Mouse (Mus musculus) midbrain, embryonic 15.5 days (tissue): ENCODE measurements around the gene Lrba. TPM values are rescaled to one million over a fixed set of nuclear protein-coding genes. Genes with fewer than 3 reads are reported as not detected.

ENCODE experiments used
- ATAC-seq: fragments of 200-750 bp; cut with Nextera tagmentation; replicated peaks from 2 replicates; pipeline ENCODE4 v1.8.0; 2017; ENCODE audit warnings: moderate TSS enrichment
- H3K27ac ChIP-seq: fragments of 300-500 bp; sonication (generic); 2 replicates; pipeline ENCODE4 v1.5.1; 2015; ENCODE audit warnings: mild to moderate bottlenecking, inconsistent platforms
- H3K27me3 ChIP-seq: fragments of 300-500 bp; sonication (generic); replicated peaks from 2 replicates; pipeline ENCODE4 v1.6.1; 2015; ENCODE audit warnings: inconsistent platforms
- H3K36me3 ChIP-seq: fragments of 300-500 bp; sonication (generic); replicated peaks from 2 replicates; pipeline ENCODE4 v1.6.1; 2015; ENCODE audit warnings: inconsistent platforms
- H3K4me1 ChIP-seq: fragments of 300-500 bp; sonication (generic); 2 replicates; pipeline ENCODE4 v1.6.1; 2015; ENCODE audit warnings: inconsistent platforms
- H3K4me2 ChIP-seq: fragments of 300-500 bp; sonication (generic); 2 replicates; pipeline ENCODE4 v1.6.1; 2015; ENCODE audit warnings: inconsistent platforms, mild to moderate bottlenecking, moderate library complexity
- H3K4me3 ChIP-seq: fragments of 300-500 bp; sonication (generic); 2 replicates; pipeline ENCODE4 v1.5.1; 2015; ENCODE audit warnings: mild to moderate bottlenecking, inconsistent platforms
- H3K9ac ChIP-seq: fragments of 300-500 bp; sonication (generic); 2 replicates; pipeline ENCODE4 v1.6.1; 2015; ENCODE audit warnings: mild to moderate bottlenecking, inconsistent platforms
- H3K9me3 ChIP-seq: fragments of 300-500 bp; sonication (generic); 2 replicates; pipeline ENCODE4 v1.6.1; 2016; ENCODE audit warnings: inconsistent platforms
- WGBS: fragments of 180-500 bp; shearing (Covaris S2); methylation state at CpG from one replicate; pipeline ENCODE4 v1.1.7; 2015; ENCODE audit warnings: mixed read lengths; 5-methylcytosine and 5-hydroxymethylcytosine counted together
- polyA plus RNA-seq: library from polyadenylated mRNA; unstranded; fragments of >200 nt; fragmentation: Nextera tagmentation; extraction: Ambion mirVana; gene quantifications from 2 replicates; pipeline ENCODE4 v1.2.1, GENCODE M21; 2015

Gene Lrba
- polyA plus RNA-seq, 1 experiment from 2014 or later, result 5.1 TPM

DNA sequence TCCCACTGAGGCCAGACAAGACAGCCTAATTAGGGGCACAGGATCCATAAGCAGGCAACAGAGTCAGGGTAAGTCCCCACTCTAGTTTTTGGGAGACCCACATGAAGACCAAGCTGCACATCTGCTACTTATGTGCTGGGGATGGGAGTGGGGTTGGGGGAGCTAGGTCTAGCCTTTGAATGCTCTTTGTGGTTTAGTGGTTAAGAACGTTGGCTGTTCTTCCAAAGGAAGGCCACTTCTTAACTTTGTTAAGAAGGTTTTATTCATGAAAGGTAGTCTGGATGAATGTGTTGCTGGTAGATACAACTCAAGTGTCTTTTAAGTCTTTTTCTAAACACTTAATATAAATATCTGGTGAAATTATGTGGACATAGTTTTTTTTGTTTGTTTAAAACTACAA is 51.2 kb downstream of the Lrba start:
- 75% methylated on average over 1 of the region's 1 CpGs for WGBS

DNA sequence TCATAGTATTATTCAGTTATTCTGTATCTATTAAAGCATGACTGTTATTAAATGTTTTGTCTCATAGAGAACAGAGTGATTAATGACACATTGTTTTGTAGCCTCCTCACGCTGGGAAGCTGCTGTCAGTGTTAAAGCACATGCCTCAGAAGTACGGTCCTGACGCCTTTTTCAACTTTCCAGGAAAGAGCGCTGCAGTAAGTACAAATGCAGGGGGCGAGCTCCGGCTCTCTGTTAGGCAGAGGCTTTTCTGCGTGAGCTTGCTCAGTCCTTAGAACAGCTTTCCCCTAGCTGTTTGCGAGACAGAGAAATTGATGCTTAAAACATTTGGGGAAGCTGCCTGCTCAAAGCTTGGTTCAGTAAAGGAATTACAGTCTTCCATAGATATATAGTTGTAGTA is 66.8 kb downstream of the Lrba start:
- Histone ChIP-seq H3K36me3 (no peaks in the 10 kb centered on the region), H3K9ac (no peak overlapping the region), H3K4me2 (no peak overlapping the region), H3K4me3 (no peak overlapping the region), H3K27me3 (no peaks in the 10 kb centered on the region), H3K4me1 (no peaks in the 10 kb centered on the region), H3K27ac (no peak overlapping the region), H3K9me3 (no peaks in the 10 kb centered on the region)
- no peak for ATAC-seq
- 50% methylated on average over 8 of the region's 8 CpGs for WGBS

More for the DNA sequence above, 51.2 kb downstream of the Lrba start:
- Histone ChIP-seq H3K4me1 (no peaks in the 10 kb centered on the region), H3K27ac (no peak overlapping the region), H3K36me3 (no peaks in the 10 kb centered on the region), H3K4me2 (no peak overlapping the region), H3K9me3 (no peaks in the 10 kb centered on the region), H3K27me3 (no peaks in the 10 kb centered on the region), H3K4me3 (no peak overlapping the region), H3K9ac (no peak overlapping the region)
- ATAC-seq, result no peak

DNA sequence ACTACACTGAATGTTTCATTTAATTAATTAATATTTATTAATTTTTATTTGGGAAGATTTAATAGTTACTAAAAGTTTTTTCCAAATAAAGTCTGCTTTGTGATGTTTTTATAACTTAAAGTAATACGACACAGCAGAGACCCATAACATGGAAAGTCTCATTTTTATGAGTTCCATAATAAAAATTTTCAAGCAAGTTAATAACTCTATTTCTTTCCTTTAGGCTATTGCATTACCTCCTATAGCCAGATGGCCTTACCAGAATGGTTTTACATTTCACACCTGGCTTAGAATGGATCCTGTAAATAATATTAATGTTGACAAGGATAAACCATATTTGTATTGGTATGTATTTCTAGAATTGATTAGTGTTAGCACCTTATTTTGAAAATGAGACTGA is 70.4 kb downstream of the Lrba start:
- Histone ChIP-seq H3K9ac (no peak overlapping the region), H3K27me3 (no peaks in the 10 kb centered on the region), H3K27ac (no peak overlapping the region), H3K36me3 (no peaks in the 10 kb centered on the region), H3K4me2 (no peak overlapping the region), H3K4me1 (no peaks in the 10 kb centered on the region), H3K9me3 (no peaks in the 10 kb centered on the region), H3K4me3 (no peak overlapping the region)
- 95% methylated on average over 1 of the region's 1 CpGs for WGBS
- ATAC-seq, result no peak

DNA sequence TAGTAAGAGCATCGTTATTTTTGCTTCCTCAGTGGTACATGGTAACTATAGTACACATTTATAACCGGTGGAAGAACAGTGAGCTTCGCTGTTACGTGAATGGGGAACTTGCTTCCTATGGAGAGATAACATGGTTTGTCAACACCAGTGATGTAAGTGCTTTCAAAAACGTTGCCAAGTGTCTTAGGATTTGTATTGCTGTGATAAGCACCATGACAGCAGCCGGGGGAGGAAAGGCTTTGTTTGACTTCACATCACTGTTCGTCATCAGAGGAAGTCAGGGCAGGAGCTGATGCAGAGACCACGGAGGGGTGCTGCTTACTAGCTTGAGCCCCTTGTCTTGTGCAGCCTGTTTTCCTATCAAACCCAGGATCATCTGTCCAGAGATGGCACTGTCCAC is 71.7 kb downstream of the Lrba start:
- no peak overlapping the region for H3K4me2 ChIP-seq
- no peak for ATAC-seq
- no peak overlapping the region for H3K9ac ChIP-seq
- no peaks in the 10 kb centered on the region for H3K27me3 ChIP-seq
- no peak overlapping the region for H3K27ac ChIP-seq
- H3K9me3 ChIP-seq, result no peaks in the 10 kb centered on the region
- WGBS, result 64% methylated on average over 8 of the region's 8 CpGs
- H3K4me3 ChIP-seq, result no peak overlapping the region
- no peaks in the 10 kb centered on the region for H3K36me3 ChIP-seq
- no peaks in the 10 kb centered on the region for H3K4me1 ChIP-seq

DNA sequence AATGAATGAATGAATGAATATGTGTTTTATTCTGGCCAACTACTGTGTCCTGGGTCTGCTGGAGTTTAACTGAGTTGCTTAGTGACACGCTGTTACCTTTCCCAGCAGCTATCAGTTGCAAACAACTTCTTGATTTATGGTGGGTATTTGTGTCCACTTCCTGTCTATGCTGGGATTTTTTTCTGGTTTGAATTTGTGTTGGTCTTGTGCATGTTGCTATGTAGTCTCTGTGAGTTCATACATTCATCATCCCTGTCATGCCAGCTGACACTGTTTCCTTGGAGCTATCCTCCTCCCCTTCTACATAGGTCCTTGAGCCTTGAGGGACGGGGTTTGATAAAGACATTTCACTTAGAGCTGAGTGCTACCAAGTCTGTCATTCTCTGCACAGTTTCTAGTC is 84.4 kb downstream of the Lrba start:
- H3K9me3 ChIP-seq, result no peaks in the 10 kb centered on the region
- no peaks in the 10 kb centered on the region for H3K27me3 ChIP-seq
- WGBS, result 86% methylated on average over 2 of the region's 2 CpGs

DNA sequence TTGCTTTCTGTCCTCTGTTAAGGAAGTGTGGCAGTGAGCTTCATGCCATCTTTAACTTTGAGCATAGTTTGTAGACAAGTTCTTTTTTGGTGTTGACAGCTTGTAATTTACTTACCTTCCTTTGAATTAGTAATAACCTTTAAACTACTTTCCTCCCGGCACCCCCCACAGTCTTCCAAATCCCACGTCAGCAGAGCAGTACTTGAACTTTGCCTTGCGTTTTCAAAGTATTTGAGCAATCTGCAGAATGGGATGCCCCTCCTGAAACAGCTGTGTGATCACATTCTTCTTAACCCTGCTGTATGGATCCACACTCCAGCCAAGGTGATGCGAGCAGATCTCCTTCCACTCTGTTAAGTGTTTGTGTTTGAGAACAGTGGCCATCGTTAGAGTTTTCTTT is 85.7 kb downstream of the Lrba start:
- Histone ChIP-seq H3K27me3 (no peaks in the 10 kb centered on the region), H3K9ac (no peak overlapping the region), H3K27ac (no peak overlapping the region), H3K36me3 (no peaks in the 10 kb centered on the region), H3K4me1 (no peaks in the 10 kb centered on the region), H3K4me2 (no peak overlapping the region), H3K9me3 (no peaks in the 10 kb centered on the region), H3K4me3 (no peak overlapping the region)
- no peak for ATAC-seq
- WGBS, result 75% methylated on average over 5 of the region's 5 CpGs

More for the DNA sequence above, 84.4 kb downstream of the Lrba start:
- H3K4me2 ChIP-seq, result no peak overlapping the region
- H3K9ac ChIP-seq, result no peak overlapping the region
- H3K27ac ChIP-seq, result no peak overlapping the region
- H3K4me1 ChIP-seq, result no peaks in the 10 kb centered on the region
- H3K4me3 ChIP-seq, result no peak overlapping the region
- H3K36me3 ChIP-seq, result peaks cover 4% of the 10 kb centered on the region; the same call in 1 of the 2 replicates
- no peak for ATAC-seq

DNA sequence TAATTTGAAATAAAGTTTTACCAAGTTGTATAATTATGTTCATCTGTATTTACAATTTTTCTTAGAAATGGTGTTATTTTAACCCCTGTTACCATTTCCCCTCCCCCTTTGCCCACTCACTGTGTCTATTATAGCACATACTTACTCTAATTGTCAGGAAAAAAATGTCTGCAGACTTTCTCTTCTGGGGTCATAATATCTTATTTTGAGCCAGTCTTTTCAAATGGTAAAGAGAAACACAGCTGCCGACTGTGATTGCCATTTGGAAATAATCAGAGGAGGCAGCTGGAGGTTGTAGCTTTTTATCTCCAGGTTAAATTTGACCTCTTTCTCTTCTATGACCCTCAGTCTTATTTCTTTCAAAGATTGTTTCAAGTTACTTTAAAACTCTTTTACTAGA is 86.9 kb downstream of the Lrba start:
- H3K9me3 ChIP-seq, result no peaks in the 10 kb centered on the region
- no peak for ATAC-seq
- no peaks in the 10 kb centered on the region for H3K36me3 ChIP-seq
- H3K9ac ChIP-seq, result no peak overlapping the region
- no peak overlapping the region for H3K27ac ChIP-seq
- no peak overlapping the region for H3K4me2 ChIP-seq
- H3K4me3 ChIP-seq, result no peak overlapping the region
- WGBS, result 7% methylated on average over 1 of the region's 1 CpGs
- H3K27me3 ChIP-seq, result no peaks in the 10 kb centered on the region
- H3K4me1 ChIP-seq, result no peaks in the 10 kb centered on the region

DNA sequence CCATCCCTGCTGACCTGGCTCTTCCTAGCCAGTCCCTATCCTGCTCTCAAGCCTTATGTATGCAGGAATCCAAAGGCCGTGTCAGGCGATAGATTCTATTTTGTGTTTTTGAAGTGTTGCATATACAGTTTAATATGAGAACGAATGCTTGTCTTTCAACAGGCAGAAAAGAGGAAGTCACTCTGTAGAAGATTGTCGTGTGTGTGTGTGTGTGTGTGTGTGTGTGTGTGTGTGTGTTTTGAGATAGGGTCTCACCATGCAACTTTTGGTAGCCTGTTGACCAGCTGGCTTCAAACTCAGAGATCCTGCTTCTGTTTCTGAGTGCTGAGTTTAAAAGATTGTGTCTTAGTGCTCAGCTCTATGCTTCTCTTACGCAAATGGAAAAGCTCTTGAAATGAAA is 93.2 kb downstream of the Lrba start:
- no peak overlapping the region for H3K4me2 ChIP-seq
- 93% methylated on average over 5 of the region's 5 CpGs for WGBS
- H3K27ac ChIP-seq, result no peak overlapping the region
- no peak for ATAC-seq
- no peaks in the 10 kb centered on the region for H3K4me1 ChIP-seq
- no peaks in the 10 kb centered on the region for H3K27me3 ChIP-seq
- H3K9me3 ChIP-seq, result no peaks in the 10 kb centered on the region
- H3K4me3 ChIP-seq, result no peak overlapping the region
- H3K36me3 ChIP-seq, result no peaks in the 10 kb centered on the region
- H3K9ac ChIP-seq, result no peak overlapping the region

DNA sequence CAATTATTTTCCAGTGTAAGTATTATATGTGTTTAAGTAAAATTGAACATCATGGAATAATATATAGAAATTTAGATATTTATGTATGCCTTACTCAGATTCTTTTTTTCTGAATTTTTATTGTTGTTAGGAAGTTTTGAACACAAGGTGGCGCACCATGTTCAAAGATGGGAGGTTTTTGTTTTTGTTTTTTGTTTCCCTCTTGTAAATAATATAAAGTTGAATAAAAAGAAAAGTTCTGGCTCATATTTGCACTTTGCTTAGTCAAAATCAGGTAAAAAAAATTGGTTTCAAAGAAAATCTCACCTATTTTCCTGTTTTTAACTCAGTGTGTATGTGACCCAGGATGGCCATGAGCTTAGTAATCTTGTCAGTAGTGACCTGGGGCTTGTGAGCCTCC is 104.1 kb downstream of the Lrba start:
- H3K36me3 ChIP-seq, result no peaks in the 10 kb centered on the region
- no peaks in the 10 kb centered on the region for H3K4me1 ChIP-seq
- WGBS, result 20% methylated on average over 1 of the region's 1 CpGs
- H3K4me3 ChIP-seq, result no peak overlapping the region
- no peak for ATAC-seq
- H3K27ac ChIP-seq, result no peak overlapping the region
- H3K27me3 ChIP-seq, result no peaks in the 10 kb centered on the region
- H3K9me3 ChIP-seq, result no peaks in the 10 kb centered on the region
- no peak overlapping the region for H3K4me2 ChIP-seq
- no peak overlapping the region for H3K9ac ChIP-seq

DNA sequence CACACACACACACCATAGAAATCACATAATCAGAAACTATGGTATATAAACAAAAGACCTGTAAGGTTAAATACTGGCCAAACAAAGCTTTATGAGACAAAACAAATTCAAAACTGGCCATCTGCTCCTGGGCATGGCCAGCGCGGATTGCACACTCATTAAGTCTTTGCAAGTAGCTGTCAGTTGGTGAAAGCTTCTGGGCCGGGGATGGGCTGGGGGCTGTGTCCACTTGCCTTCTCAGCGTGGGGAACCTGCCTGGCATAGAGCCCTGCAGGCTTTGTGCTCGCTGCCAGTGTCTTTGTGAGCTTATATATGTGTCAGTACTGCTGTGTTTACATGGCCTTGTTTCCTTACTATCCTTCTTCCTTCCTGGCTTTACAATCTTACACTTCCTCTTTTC is 118.8 kb downstream of the Lrba start:
- Histone ChIP-seq H3K9me3 (no peaks in the 10 kb centered on the region), H3K27me3 (no peaks in the 10 kb centered on the region), H3K4me1 (no peaks in the 10 kb centered on the region; the same call in 1 of the 2 replicates), H3K4me2 (no peak overlapping the region), H3K27ac (no peak overlapping the region), H3K9ac (no peak overlapping the region), H3K4me3 (no peak overlapping the region), H3K36me3 (no peaks in the 10 kb centered on the region)
- 18% methylated on average over 5 of the region's 5 CpGs for WGBS
- no peak for ATAC-seq

DNA sequence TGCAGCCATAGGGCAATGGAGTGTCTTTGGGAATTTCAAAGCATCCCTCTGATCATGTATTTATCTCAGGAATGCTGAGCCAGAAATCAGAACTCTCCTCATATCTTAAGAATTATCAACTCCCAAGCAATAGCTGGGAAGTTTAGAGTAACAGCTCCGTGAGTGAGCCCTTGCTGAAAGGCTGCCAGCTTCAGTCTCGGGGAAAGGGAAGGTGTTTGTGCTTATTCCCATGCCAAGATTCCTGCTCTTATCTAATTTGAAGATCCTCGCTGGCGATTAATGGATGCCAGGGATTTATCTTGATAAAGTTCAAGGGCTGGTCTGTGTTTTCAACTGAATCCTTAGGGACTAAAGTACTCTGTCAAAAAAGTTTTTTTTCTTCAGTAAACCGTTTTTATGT is 138.0 kb downstream of the Lrba start:
- ATAC-seq, result no peak

DNA sequence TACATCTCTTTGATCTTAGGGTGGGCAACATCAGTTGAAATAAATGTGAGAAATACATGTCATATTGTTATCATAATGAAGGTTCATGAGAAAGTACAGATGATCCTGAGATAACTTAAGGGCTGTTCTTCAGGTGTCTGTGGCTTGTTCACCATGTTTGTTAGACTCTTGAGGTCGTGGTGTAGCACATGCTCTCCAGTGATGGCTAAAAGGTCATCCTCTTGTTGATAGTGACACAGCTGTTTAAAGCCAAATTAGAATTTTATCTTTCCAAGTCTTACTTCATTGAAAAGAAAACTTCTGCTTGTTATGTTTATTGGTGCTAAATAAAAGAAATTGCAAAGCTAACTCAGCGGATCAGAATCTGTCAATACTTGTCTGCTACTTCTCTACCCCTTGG is 147.0 kb downstream of the Lrba start:
- ATAC-seq, result no peak
- H3K9me3 ChIP-seq, result no peaks in the 10 kb centered on the region
- H3K4me2 ChIP-seq, result no peak overlapping the region
- H3K4me3 ChIP-seq, result no peak overlapping the region
- H3K4me1 ChIP-seq, result no peaks in the 10 kb centered on the region
- 71% methylated on average over 2 of the region's 2 CpGs for WGBS
- H3K27ac ChIP-seq, result no peak overlapping the region
- no peaks in the 10 kb centered on the region for H3K36me3 ChIP-seq
- no peaks in the 10 kb centered on the region for H3K27me3 ChIP-seq
- H3K9ac ChIP-seq, result no peak overlapping the region

More for the DNA sequence above, 138.0 kb downstream of the Lrba start:
- no peak overlapping the region for H3K27ac ChIP-seq
- H3K4me1 ChIP-seq, result no peaks in the 10 kb centered on the region
- H3K27me3 ChIP-seq, result no peaks in the 10 kb centered on the region
- no peak overlapping the region for H3K4me3 ChIP-seq
- WGBS, result 47% methylated on average over 5 of the region's 5 CpGs
- no peak overlapping the region for H3K9ac ChIP-seq
- H3K36me3 ChIP-seq, result no peaks in the 10 kb centered on the region
- H3K9me3 ChIP-seq, result no peaks in the 10 kb centered on the region
- no peak overlapping the region for H3K4me2 ChIP-seq

DNA sequence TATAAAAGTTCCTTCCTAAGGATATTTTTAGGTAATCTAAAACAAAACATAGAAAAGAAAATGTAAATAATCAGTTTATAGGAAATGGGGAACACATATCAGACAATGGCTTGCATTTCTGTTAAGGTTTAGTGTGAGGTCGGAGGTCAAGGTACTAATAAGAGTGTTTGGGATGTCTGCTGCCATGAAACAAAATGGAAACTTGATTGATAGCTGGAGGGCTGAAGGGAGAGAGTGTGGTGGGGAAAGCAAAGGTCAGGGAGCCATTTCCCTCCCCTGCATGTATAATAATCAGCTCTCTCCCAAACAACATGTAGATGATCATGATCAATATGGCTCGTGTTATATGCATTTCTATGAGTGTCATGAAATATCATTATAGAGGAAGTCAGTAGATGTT is 150.8 kb downstream of the Lrba start:
- Histone ChIP-seq H3K36me3 (no peaks in the 10 kb centered on the region), H3K9me3 (no peaks in the 10 kb centered on the region), H3K9ac (no peak overlapping the region), H3K4me3 (no peak overlapping the region), H3K27ac (no peak overlapping the region), H3K27me3 (no peaks in the 10 kb centered on the region), H3K4me2 (no peak overlapping the region), H3K4me1 (no peaks in the 10 kb centered on the region)
- WGBS, result 94% methylated on average over 2 of the region's 2 CpGs
- no peak for ATAC-seq

DNA sequence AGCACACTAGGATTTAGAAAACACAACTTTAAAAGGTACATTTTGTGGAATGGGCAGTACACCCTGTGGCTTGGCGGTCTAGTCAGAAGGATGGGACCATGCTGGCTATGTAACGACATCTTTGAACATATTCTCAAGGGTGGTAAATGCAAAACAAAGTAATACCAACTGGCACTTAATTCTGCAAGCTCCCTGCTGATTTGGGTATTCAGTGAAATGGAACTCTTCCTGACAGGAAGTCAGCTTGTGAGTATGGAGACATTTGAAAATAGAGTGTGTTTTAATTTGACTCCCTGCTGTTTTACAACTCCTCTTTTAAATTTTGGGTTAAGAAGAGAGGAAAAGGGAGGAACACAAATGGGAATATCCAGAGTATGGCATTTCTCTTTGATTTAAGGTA is 158.1 kb downstream of the Lrba start:
- Histone ChIP-seq H3K9me3 (no peaks in the 10 kb centered on the region), H3K4me1 (no peaks in the 10 kb centered on the region), H3K4me2 (no peak overlapping the region), H3K9ac (no peak overlapping the region), H3K36me3 (no peaks in the 10 kb centered on the region), H3K4me3 (no peak overlapping the region), H3K27ac (no peak overlapping the region), H3K27me3 (no peaks in the 10 kb centered on the region)
- WGBS, result 27% methylated on average over 2 of the region's 2 CpGs
- ATAC-seq, result no peak
